Mouse (Mus musculus) forebrain, embryonic 16.5 days (tissue): Measurements from ENCODE around the gene Casp8ap2. TPM values are rescaled to one million over a fixed set of nuclear protein-coding genes. Genes with fewer than 3 reads are reported as not detected.

ENCODE experiments used
- ATAC-seq: fragments of 200-750 bp; cut with Nextera tagmentation; 2 replicates; pipeline ENCODE4 v1.8.0; 2017; ENCODE audit warnings: mild to moderate bottlenecking, moderate library complexity
- H3K27ac ChIP-seq: fragments of 300-500 bp; sonication (generic); 2 replicates; pipeline ENCODE4 v1.5.1; 2014; ENCODE audit warnings: low read length, control low read depth
- H3K27me3 ChIP-seq: fragments of 300-500 bp; sonication (generic); replicated peaks from 2 replicates; pipeline ENCODE4 v1.6.1; 2014; ENCODE audit warnings: low read length; ENCODE audit not compliant: control insufficient read depth, insufficient read depth
- H3K36me3 ChIP-seq: fragments of 300-500 bp; sonication (generic); 2 replicates; pipeline ENCODE4 v1.6.1; 2014; ENCODE audit not compliant: control insufficient read depth, insufficient read depth
- H3K4me1 ChIP-seq: fragments of 300-500 bp; sonication (generic); replicated peaks from 2 replicates; pipeline ENCODE4 v1.6.1; 2014; ENCODE audit warnings: low read length; ENCODE audit not compliant: control insufficient read depth, insufficient read depth
- H3K4me2 ChIP-seq: fragments of 300-500 bp; sonication (generic); 2 replicates; pipeline ENCODE4 v1.6.1; 2014; ENCODE audit warnings: mild to moderate bottlenecking, low read length, control low read depth
- H3K4me3 ChIP-seq: fragments of 300-500 bp; sonication (generic); replicated peaks from 2 replicates; pipeline ENCODE4 v1.5.1; 2014; ENCODE audit warnings: mild to moderate bottlenecking, low read length, control low read depth
- H3K9ac ChIP-seq: fragments of 300-500 bp; sonication (generic); replicated peaks from 2 replicates; pipeline ENCODE4 v1.6.1; 2014; ENCODE audit warnings: low read depth, low read length, control low read depth
- H3K9me3 ChIP-seq: fragments of 300-500 bp; sonication (generic); 2 replicates; pipeline ENCODE4 v1.6.1; 2016; ENCODE audit warnings: low read length; ENCODE audit not compliant: control insufficient read depth
- WGBS: fragments of 180-500 bp; shearing (Covaris S2); extraction: QIAGEN DNeasy Blood & Tissue Kit; methylation state at CpG from one replicate; pipeline ENCODE4 v1.1.7; 2014; 5-methylcytosine and 5-hydroxymethylcytosine counted together
- polyA plus RNA-seq: library from polyadenylated mRNA; unstranded; fragments of >200 nt; fragmentation: Nextera tagmentation; extraction: Ambion mirVana; gene quantifications from 2 replicates; pipeline ENCODE4 v1.2.1, GENCODE M21; 2015

Casp8ap2 gene
- polyA plus RNA-seq, 1 experiment from 2014 or later, result 57.3 TPM

- Histone ChIP-seq H3K27ac (peak overlapping the region; percentile 86), H3K4me3 (peak overlapping the region; percentile 86), H3K27me3 (no peaks in the 10 kb centered on the region), H3K4me1 (peaks cover 11% of the 10 kb centered on the region), H3K9ac (peak overlapping the region; percentile 56), H3K9me3 (no peaks in the 10 kb centered on the region), H3K4me2 (peak overlapping the region; percentile 67), H3K36me3 (no peaks in the 10 kb centered on the region; the same call in 1 of the 2 replicates)
- peak; percentile 31 for ATAC-seq
- WGBS, result 54% methylated on average over 11 of the region's 11 CpGs
Measured at GRCm38 (mm10) chr4:32656146-32656904, 41.1 kb downstream of the Casp8ap2 start.

GRCm38 (mm10) chr4:32656918-32657662 lies 41.8 kb downstream of the Casp8ap2 start, which contains the start of gene Mdn1:
TSS of gene Mdn1 (plus strand) at chr4:32657119.
- H3K36me3 ChIP-seq, result no peaks in the 10 kb centered on the region; the same call in 1 of the 2 replicates
- peak within 1 kb of the TSS; percentile 86 for H3K4me3 ChIP-seq
- ATAC-seq, result peak; percentile 94
- peak within 1 kb of the TSS; percentile 67 for H3K4me2 ChIP-seq
- under 1% methylated on average over 67 of the region's 68 CpGs for WGBS
- H3K27ac ChIP-seq, result peak within 1 kb of the TSS; percentile 86
- H3K4me1 ChIP-seq, result peaks cover 11% of the 10 kb centered on the region
- peak within 1 kb of the TSS; percentile 66 for H3K9ac ChIP-seq
- no peaks in the 10 kb centered on the region for H3K27me3 ChIP-seq
- H3K9me3 ChIP-seq, result no peaks in the 10 kb centered on the region

- H3K9me3 ChIP-seq, result no peaks in the 10 kb centered on the region
- H3K9ac ChIP-seq, result no peak overlapping the region
- H3K4me1 ChIP-seq, result no peaks in the 10 kb centered on the region
- WGBS, result 84% methylated on average over 4 of the region's 4 CpGs
- H3K4me3 ChIP-seq, result no peak overlapping the region
- peaks cover 20% of the 10 kb centered on the region for H3K36me3 ChIP-seq
- H3K27ac ChIP-seq, result no peak overlapping the region
- ATAC-seq, result no peak
- no peaks in the 10 kb centered on the region for H3K27me3 ChIP-seq
- H3K4me2 ChIP-seq, result no peak overlapping the region
Measured at GRCm38 (mm10) chr4:32665843-32666242, 50.6 kb downstream of the Casp8ap2 start.

DNA sequence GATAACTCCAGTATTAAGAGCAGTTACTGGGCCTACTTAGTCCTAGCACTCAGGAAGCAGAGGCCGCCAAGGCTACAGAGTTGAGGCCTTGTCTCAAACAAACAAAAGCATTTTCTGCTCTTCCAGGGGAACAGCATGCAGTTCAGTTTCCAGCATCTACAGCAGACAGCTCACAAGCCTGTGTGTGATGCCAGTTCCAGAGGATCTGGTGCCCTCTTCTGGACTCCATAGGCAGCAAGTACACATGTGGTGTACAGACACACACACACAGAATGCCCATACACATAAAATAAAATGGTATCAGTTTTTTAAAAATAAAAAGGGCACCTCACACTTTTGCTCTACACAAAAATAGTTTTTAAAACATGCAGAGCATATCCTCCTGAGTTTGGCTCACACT lies 53.0 kb downstream of the Casp8ap2 start:
- WGBS, result 85% methylated on average over 1 of the region's 1 CpGs
- Histone ChIP-seq H3K4me1 (no peaks in the 10 kb centered on the region), H3K9me3 (no peaks in the 10 kb centered on the region), H3K4me3 (no peak overlapping the region), H3K36me3 (peaks cover 36% of the 10 kb centered on the region), H3K27me3 (no peaks in the 10 kb centered on the region), H3K27ac (no peak overlapping the region), H3K4me2 (no peak overlapping the region), H3K9ac (no peak overlapping the region)
- ATAC-seq, result no peak

DNA sequence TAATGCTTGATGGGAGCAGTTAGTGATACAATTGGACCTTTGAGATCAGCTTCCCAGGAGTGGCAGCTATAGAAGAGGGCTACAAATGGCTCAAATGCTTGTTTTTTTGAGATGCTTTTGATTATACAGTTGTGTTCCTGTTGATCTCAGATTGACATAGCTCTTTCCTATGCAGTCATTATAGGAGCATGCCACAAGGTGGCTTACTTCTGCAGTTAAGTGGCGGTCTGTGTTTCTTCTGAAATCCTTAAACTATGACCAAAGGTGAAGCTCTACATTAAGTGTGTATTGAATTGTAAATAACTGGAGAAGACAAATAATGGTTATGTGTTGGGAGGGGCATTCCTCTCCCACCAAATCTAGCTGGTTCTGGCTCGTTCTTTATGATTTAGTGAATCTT lies 54.6 kb downstream of the Casp8ap2 start:
- ATAC-seq, result no peak
- Histone ChIP-seq H3K9me3 (no peaks in the 10 kb centered on the region), H3K27ac (no peak overlapping the region), H3K27me3 (no peaks in the 10 kb centered on the region), H3K4me2 (no peak overlapping the region), H3K4me1 (no peaks in the 10 kb centered on the region), H3K36me3 (peaks cover 41% of the 10 kb centered on the region), H3K4me3 (no peak overlapping the region), H3K9ac (no peak overlapping the region)
- WGBS, result 76% methylated on average over 2 of the region's 2 CpGs

DNA sequence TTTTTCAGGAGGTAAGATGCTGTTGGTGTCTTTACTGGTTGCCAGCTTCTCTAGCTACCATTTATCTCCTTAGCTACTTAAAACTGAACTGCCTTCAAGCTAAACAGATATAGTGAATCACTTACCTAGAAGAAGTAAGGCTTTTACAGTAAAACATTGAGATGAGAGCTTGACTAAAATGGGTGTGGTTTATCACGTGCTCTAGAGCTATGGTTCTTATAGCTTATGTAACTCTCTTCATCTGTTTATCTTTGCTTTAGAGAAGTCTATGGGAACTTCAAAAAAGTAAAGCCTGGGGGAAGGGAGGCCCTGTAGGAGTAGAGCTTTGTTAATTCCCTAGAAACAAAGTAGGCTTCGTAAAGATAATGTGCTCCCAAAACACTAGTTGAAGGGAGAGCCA lies 58.8 kb downstream of the Casp8ap2 start:
- H3K27ac ChIP-seq, result no peak overlapping the region
- H3K4me1 ChIP-seq, result no peaks in the 10 kb centered on the region
- no peaks in the 10 kb centered on the region for H3K27me3 ChIP-seq
- 95% methylated on average over 2 of the region's 2 CpGs for WGBS
- H3K4me3 ChIP-seq, result no peak overlapping the region
- no peak overlapping the region for H3K4me2 ChIP-seq
- no peak overlapping the region for H3K9ac ChIP-seq
- no peak for ATAC-seq
- H3K9me3 ChIP-seq, result no peaks in the 10 kb centered on the region
- peaks cover 34% of the 10 kb centered on the region for H3K36me3 ChIP-seq

GRCm38 (mm10) chr4:32677471-32677870 lies 62.2 kb downstream of the Casp8ap2 start:
- no peak for ATAC-seq
- H3K27ac ChIP-seq, result no peak overlapping the region
- no peak overlapping the region for H3K4me2 ChIP-seq
- H3K9ac ChIP-seq, result no peak overlapping the region
- no peaks in the 10 kb centered on the region for H3K4me1 ChIP-seq
- 96% methylated on average over 3 of the region's 3 CpGs for WGBS
- H3K36me3 ChIP-seq, result peaks cover 21% of the 10 kb centered on the region
- no peak overlapping the region for H3K4me3 ChIP-seq
- H3K9me3 ChIP-seq, result no peaks in the 10 kb centered on the region
- H3K27me3 ChIP-seq, result no peaks in the 10 kb centered on the region

GRCm38 (mm10) chr4:32680843-32681242 lies 65.6 kb downstream of the Casp8ap2 start:
- Histone ChIP-seq H3K4me1 (no peaks in the 10 kb centered on the region), H3K27ac (no peak overlapping the region), H3K9me3 (no peaks in the 10 kb centered on the region), H3K4me2 (no peak overlapping the region), H3K36me3 (peaks cover 15% of the 10 kb centered on the region), H3K4me3 (no peak overlapping the region), H3K9ac (no peak overlapping the region), H3K27me3 (no peaks in the 10 kb centered on the region)
- no peak for ATAC-seq
- WGBS, result 73% methylated on average over 3 of the region's 3 CpGs

GRCm38 (mm10) chr4:32682471-32682870 lies 67.2 kb downstream of the Casp8ap2 start:
- H3K36me3 ChIP-seq, result peaks cover 19% of the 10 kb centered on the region
- H3K4me2 ChIP-seq, result no peak overlapping the region
- no peaks in the 10 kb centered on the region for H3K4me1 ChIP-seq
- H3K9me3 ChIP-seq, result no peaks in the 10 kb centered on the region
- no peak overlapping the region for H3K27ac ChIP-seq
- no peak overlapping the region for H3K9ac ChIP-seq
- H3K4me3 ChIP-seq, result no peak overlapping the region
- no peak for ATAC-seq
- no peaks in the 10 kb centered on the region for H3K27me3 ChIP-seq
- 53% methylated on average over 4 of the region's 4 CpGs for WGBS
